In genomic region chr6:129048857-129049473, GRCm38 (mm10) we compare ENCODE assay signal across 9 mouse cellular contexts. TPM values are rescaled to one million over a fixed set of nuclear protein-coding genes. Genes with fewer than 3 reads are reported as not detected.
DNase-seq lines count a peak whose midpoint lies in the region; ATAC-seq lines count a peak whose summit lies in the region.
"Had no signal": no experiment of that assay in that cellular context is flagged by ENCODE, and none has a peak within 500 bp of the region (broad histone marks: within the 10 kb centered on the region; RNA-seq: fewer than 3 reads in every experiment).

No protein-coding gene starts in this region.

- H3K9me3 ChIP-seq in forebrain, embryonic 13.5 days (replicated peaks), result no peaks in the 10 kb centered on the region
- H3K9me3 ChIP-seq in hindbrain, embryonic 14.5 days (ENCODE audit: control insufficient read depth, low read length), result no peaks in the 10 kb centered on the region
- no peaks in the 10 kb centered on the region for H3K9me3 ChIP-seq in liver, embryonic 11.5 days (ENCODE audit: control insufficient read depth, low read length)
- H3K9me3 ChIP-seq in stomach, embryonic 15.5 days, result no peaks in the 10 kb centered on the region

- H3K36me3 ChIP-seq in forebrain, embryonic 13.5 days (ENCODE audit: poor library complexity, severe bottlenecking), result no peaks in the 10 kb centered on the region
- no peaks in the 10 kb centered on the region for H3K36me3 ChIP-seq in hindbrain, embryonic 14.5 days (replicated peaks; ENCODE audit: control insufficient read depth, insufficient read depth)
- H3K36me3 ChIP-seq in liver, embryonic 11.5 days (ENCODE audit: control insufficient read depth, insufficient read depth, low read length), result no peaks in the 10 kb centered on the region
- H3K36me3 ChIP-seq in stomach, embryonic 15.5 days, result no peaks in the 10 kb centered on the region

- no peak overlapping the region for H3K27ac ChIP-seq in forebrain, embryonic 13.5 days
- no peak overlapping the region for H3K27ac ChIP-seq in hindbrain, embryonic 14.5 days
- H3K27ac ChIP-seq in liver, embryonic 11.5 days (ENCODE audit: low read depth, low read length), result no peak overlapping the region
- no peak overlapping the region for H3K27ac ChIP-seq in stomach, embryonic 15.5 days

- H3K4me2 ChIP-seq in forebrain, embryonic 13.5 days, result peak overlapping the region; percentile 63
- H3K4me2 ChIP-seq in hindbrain, embryonic 14.5 days (replicated peaks), result peak overlapping the region; percentile 64
- H3K4me2 ChIP-seq in liver, embryonic 11.5 days, result peak overlapping the region; percentile 70
- peak overlapping the region; percentile 60 for H3K4me2 ChIP-seq in stomach, embryonic 15.5 days

- peak; percentile 60 for ATAC-seq in CD4-positive, CD25-positive, alpha-beta regulatory T cell, adult 4 months
- ATAC-seq in forebrain, embryonic 13.5 days, result peak; percentile 96
- peak; percentile 92 for ATAC-seq in hindbrain, embryonic 14.5 days (ENCODE audit: low FRiP score)
- ATAC-seq in liver, embryonic 11.5 days (replicated peaks; ENCODE audit: low FRiP score), result peak; percentile 83
- peak; percentile 91 for ATAC-seq in stomach, embryonic 15.5 days (ENCODE audit: insufficient read depth, low FRiP score, low read depth)

- H3K9ac ChIP-seq in forebrain, embryonic 13.5 days, result peak overlapping the region; percentile 50
- H3K9ac ChIP-seq in hindbrain, embryonic 14.5 days, result peak overlapping the region; percentile 62
- H3K9ac ChIP-seq in liver, embryonic 11.5 days (ENCODE audit: low read depth, low read length), result peak overlapping the region; percentile 61
- no peak overlapping the region for H3K9ac ChIP-seq in stomach, embryonic 15.5 days

- H3K4me1 ChIP-seq in forebrain, embryonic 13.5 days, result no peaks in the 10 kb centered on the region
- H3K4me1 ChIP-seq in hindbrain, embryonic 14.5 days (replicated peaks; ENCODE audit: control insufficient read depth, insufficient read depth, low read length), result no peaks in the 10 kb centered on the region
- peaks cover 5% of the 10 kb centered on the region for H3K4me1 ChIP-seq in liver, embryonic 11.5 days (replicated peaks; ENCODE audit: control insufficient read depth, insufficient read depth, low read length)
- H3K4me1 ChIP-seq in stomach, embryonic 15.5 days, result 0 out of 2 replicates have a peak, but pooled peaks cover 3% of the 10 kb centered on the region

- WGBS in forebrain, embryonic 13.5 days, result 2% methylated on average over 13 of the region's 13 CpGs
- WGBS in hindbrain, embryonic 14.5 days, result under 1% methylated on average over 13 of the region's 13 CpGs
- under 1% methylated on average over 13 of the region's 13 CpGs for WGBS in liver, embryonic 11.5 days
- WGBS in stomach, embryonic 15.5 days, result under 1% methylated on average over 13 of the region's 13 CpGs

- DNase-seq in adrenal gland, adult (ENCODE audit: inconsistent age in 2 of 2, low spot score in 1 of 2), result peak; percentile 36 to 78
- peak; percentile 64 for DNase-seq in hindbrain, embryonic 14.5 days (ENCODE audit: low spot score)
- peak; percentile 62 for DNase-seq in liver, embryonic 11.5 days (ENCODE audit: low spot score)
- peak; percentile 41 to 51 for DNase-seq in monocyte, adult 2 months (ENCODE audit: low read depth in 1 of 2, low spot score in 2 of 2)
- DNase-seq in layer of hippocampus, adult 8-10 months (ENCODE audit: low spot score in 2 of 2), result no peak

- H3K27me3 ChIP-seq in forebrain, embryonic 13.5 days, result no peaks in the 10 kb centered on the region
- H3K27me3 ChIP-seq in hindbrain, embryonic 14.5 days (ENCODE audit: control insufficient read depth, insufficient read depth, low read length), result no peaks in the 10 kb centered on the region
- H3K27me3 ChIP-seq in liver, embryonic 11.5 days (replicated peaks; ENCODE audit: control insufficient read depth, insufficient read depth, low read length), result no peaks in the 10 kb centered on the region
- no peaks in the 10 kb centered on the region for H3K27me3 ChIP-seq in stomach, embryonic 15.5 days (replicated peaks)

- H3K4me3 ChIP-seq in forebrain, embryonic 13.5 days, result peak overlapping the region; percentile 36
- H3K4me3 ChIP-seq in hindbrain, embryonic 14.5 days (replicated peaks; ENCODE audit: low read length), result peak overlapping the region; percentile 34
- H3K4me3 ChIP-seq in liver, embryonic 11.5 days (ENCODE audit: low read depth, low read length), result peak overlapping the region; percentile 50
- peak overlapping the region; percentile 42 for H3K4me3 ChIP-seq in stomach, embryonic 15.5 days (replicated peaks)

RNA-seq across cellular contexts. Expression of gene Klrb1f, which starts 3.3 kb away (rescaled TPM):
- 1 to 10 TPM; 2.2 to 3.7 TPM for polyA plus RNA-seq in CD4-positive, CD25-positive, alpha-beta regulatory T cell, adult 4 months (2017; shearing (Covaris generic))
- 0.21 TPM in 1 of 2 replicates, not detected in the other for polyA plus RNA-seq in forebrain, embryonic 13.5 days (2015; fragmentation: Nextera tagmentation; extraction: Ambion mirVana)
- polyA plus RNA-seq in hindbrain, embryonic 14.5 days (2014; fragmentation: Nextera tagmentation; extraction: Ambion mirVana), result 0.37 and 0.62 TPM in 2 replicates
- polyA plus RNA-seq in liver, embryonic 11.5 days (2014; fragmentation: Nextera tagmentation; extraction: Ambion mirVana), result 0.29 and 0.51 TPM in 2 replicates
- 0.32 TPM in 2 replicates for polyA plus RNA-seq in stomach, embryonic 15.5 days (2015; fragmentation: Nextera tagmentation; extraction: Ambion mirVana)
- not detected for total RNA-seq in layer of hippocampus, adult 8-10 months (2022)
- total RNA-seq: left cerebral cortex, postnatal 14 days had no signal

RNA-seq across cellular contexts. Expression of gene Clec2e, which starts 51.7 kb away (rescaled TPM):
- polyA plus RNA-seq in CD4-positive, CD25-positive, alpha-beta regulatory T cell, adult 4 months (2017; shearing (Covaris generic)), result not detected
- polyA plus RNA-seq in forebrain, embryonic 13.5 days (2015; fragmentation: Nextera tagmentation; extraction: Ambion mirVana), result not detected in 2 replicates
- not detected in 2 replicates for polyA plus RNA-seq in hindbrain, embryonic 14.5 days (2014; fragmentation: Nextera tagmentation; extraction: Ambion mirVana)
- polyA plus RNA-seq in liver, embryonic 11.5 days (2014; fragmentation: Nextera tagmentation; extraction: Ambion mirVana), result not detected in 2 replicates
- 2.3 and 2.7 TPM in 2 replicates for polyA plus RNA-seq in stomach, embryonic 15.5 days (2015; fragmentation: Nextera tagmentation; extraction: Ambion mirVana)
- not detected for total RNA-seq in layer of hippocampus, adult 8-10 months (2022)
- total RNA-seq: left cerebral cortex, postnatal 14 days had no signal

Comparison
In these comparisons a context has a peak if more than half of its experiments do, and no peak if none do; other contexts are left out.
1. DNase-seq: peak in adrenal gland, adult (2 of 2), hindbrain, embryonic 14.5 days (single experiment), liver, embryonic 11.5 days (single experiment) and monocyte, adult 2 months (2 of 2); none in layer of hippocampus, adult 8-10 months (0 of 2).
2. Peak in every context shown above with its lines, with median percentiles within 50 percentile points of each other: ATAC-seq, H3K4me2 ChIP-seq and H3K4me3 ChIP-seq.